Mouse (Mus musculus): Measurements from ENCODE around the gene Mfsd13b.

Mfsd13b gene

GRCm38 (mm10) chr7:121043004-121043403 is 60.7 kb downstream of the Mfsd13b start:
- no peak for DNase-seq (ENCODE audit: low read depth, low spot score)

DNA sequence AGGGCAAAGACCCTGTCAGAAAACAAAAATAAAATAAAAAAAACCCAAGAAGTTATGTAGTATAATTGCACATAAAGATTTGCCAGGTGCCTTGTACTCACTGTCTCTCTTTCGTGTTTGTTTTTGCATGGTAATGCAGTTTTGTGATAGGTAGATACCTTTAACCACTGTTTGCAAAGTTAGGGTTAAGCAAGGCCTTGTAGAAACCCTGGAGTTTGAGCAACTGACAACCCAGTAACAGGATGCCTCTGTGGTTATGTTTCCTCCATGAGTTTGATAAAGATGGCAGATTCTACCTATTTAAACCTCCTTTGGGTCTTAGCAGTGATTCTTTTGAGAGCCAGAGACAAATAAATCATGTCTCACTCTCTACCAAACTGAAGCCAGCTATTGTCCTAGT is 61.2 kb downstream of the Mfsd13b start:
- DNase-seq (ENCODE audit: low read depth, low spot score), result no peak

- DNase-seq (ENCODE audit: low read depth, low spot score), result no peak
These were observed 61.9 kb downstream of the Mfsd13b start for GRCm38 (mm10) chr7:121044251-121044650.

GRCm38 (mm10) chr7:121045671-121046453 is 63.6 kb downstream of the Mfsd13b start:
- no peak for DNase-seq (ENCODE audit: low read depth, low spot score)

- DNase-seq (ENCODE audit: low read depth, low spot score), result no peak
These were observed 65.3 kb downstream of the Mfsd13b start for GRCm38 (mm10) chr7:121047624-121048023.

DNA sequence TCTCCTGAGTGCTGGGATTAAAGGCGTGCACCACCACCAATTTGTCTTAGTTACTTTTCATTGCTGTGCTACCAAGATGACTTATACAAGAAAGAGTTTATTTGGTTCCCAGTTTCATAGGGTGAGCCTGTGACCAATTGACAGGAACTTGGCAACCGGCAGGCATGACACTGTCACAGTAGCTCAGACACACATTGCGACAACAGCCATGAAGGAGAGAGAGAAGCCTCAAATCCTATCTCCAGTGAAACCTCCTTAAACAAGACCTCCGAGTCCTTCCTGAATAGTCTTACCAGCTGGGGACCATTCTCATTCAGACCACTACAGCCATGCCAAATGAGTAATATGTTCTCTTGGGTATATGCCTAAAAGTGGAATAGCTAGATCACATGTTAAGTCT is 70.8 kb downstream of the Mfsd13b start:
- no peak for DNase-seq (ENCODE audit: low read depth, low spot score)

GRCm38 (mm10) chr7:121059477-121060218 is 77.3 kb downstream of the Mfsd13b start:
- DNase-seq (ENCODE audit: low read depth, low spot score), result no peak

DNA sequence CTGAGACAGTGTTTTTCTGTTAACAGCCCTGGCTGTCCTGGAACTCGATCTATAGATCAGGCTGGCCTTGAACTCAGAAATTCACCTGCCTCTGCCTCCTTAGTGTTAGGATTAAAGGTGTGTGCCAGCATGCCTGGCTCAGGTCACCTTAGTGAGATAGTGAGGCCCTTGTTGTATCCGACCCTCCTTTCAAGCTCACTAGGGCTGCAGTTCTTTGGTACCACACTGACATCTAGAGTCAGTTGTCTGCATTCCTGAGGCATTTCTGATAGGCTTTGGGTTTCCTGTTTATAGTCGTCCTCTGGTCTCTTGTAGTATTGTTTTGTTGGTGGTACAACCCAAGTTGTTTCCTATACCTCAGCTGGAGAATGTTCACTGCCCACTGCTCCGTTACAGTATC is 82.0 kb downstream of the Mfsd13b start:
- peak; percentile 39 for DNase-seq (ENCODE audit: low read depth, low spot score)

Data from retina, postnatal 7 days (tissue).